26 mouse cellular contexts compared by ENCODE assay signal in the genomic region with DNA sequence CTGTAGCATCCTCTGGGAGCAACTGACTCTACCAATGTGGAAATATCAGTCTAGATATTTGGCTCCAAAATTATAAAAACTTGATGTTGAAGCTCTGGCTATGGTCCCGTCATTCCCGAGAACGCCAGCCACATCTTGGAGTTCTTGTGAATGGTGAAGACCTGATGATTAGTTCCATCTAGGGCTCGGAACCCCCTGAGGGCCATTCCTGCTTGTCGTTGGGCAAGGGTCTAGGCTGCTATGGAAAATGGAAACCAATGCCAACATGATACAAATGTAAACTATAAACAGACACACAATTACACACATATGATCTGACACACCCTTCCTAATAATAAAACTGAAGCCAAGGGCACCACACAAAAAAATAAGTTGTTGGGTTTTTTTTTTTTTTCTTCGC.
DNase-seq lines count a peak whose midpoint lies in the region; ATAC-seq and TF ChIP-seq lines count a peak whose summit lies in the region.
"Had no signal": no experiment of that assay in that cellular context is flagged by ENCODE, and none has a peak within 500 bp of the region (broad histone marks: within the 10 kb centered on the region; RNA-seq: fewer than 3 reads in every experiment).

No protein-coding gene starts in this region.

- H3K4me2 ChIP-seq in embryonic facial prominence, embryonic 13.5 days = no peak overlapping the region
- no peak overlapping the region for H3K4me2 ChIP-seq in heart, embryonic 11.5 days
- H3K4me2 ChIP-seq in midbrain, postnatal 0 days (ENCODE audit: low read depth, low read length, poor library complexity, severe bottlenecking) = no peak overlapping the region
- H3K4me2 ChIP-seq: embryonic facial prominence, embryonic 15.5 days; forebrain, embryonic 12.5 days had no signal

- H3K27me3 ChIP-seq in embryonic facial prominence, embryonic 13.5 days = no peaks in the 10 kb centered on the region
- H3K27me3 ChIP-seq in embryonic facial prominence, embryonic 10.5 days (replicated peaks; ENCODE audit: low read depth, poor library complexity, severe bottlenecking) = no peaks in the 10 kb centered on the region
- H3K27me3 ChIP-seq in heart, embryonic 10.5 days (ENCODE audit: insufficient read depth, poor library complexity, severe bottlenecking) = no peaks in the 10 kb centered on the region
- H3K27me3 ChIP-seq in heart, embryonic 11.5 days (ENCODE audit: control insufficient read depth, insufficient read depth, low read length) = no peaks in the 10 kb centered on the region
- no peaks in the 10 kb centered on the region for H3K27me3 ChIP-seq in midbrain, embryonic 10.5 days (ENCODE audit: low read depth, poor library complexity, severe bottlenecking)
- H3K27me3 ChIP-seq in midbrain, postnatal 0 days (ENCODE audit: insufficient read depth, low read length) = no peaks in the 10 kb centered on the region
- H3K27me3 ChIP-seq: CH12.LX; embryonic facial prominence, embryonic 15.5 days; forebrain, embryonic 12.5 days; Patski had no signal

- 39% methylated on average over 6 of the region's 6 CpGs for WGBS in embryonic facial prominence, embryonic 13.5 days
- WGBS in embryonic facial prominence, embryonic 10.5 days = 81% methylated on average over 6 of the region's 6 CpGs
- WGBS in heart, embryonic 10.5 days = 95% methylated on average over 6 of the region's 6 CpGs
- WGBS in heart, embryonic 11.5 days (ENCODE audit: insufficient replicate concordance) = 88% methylated on average over 6 of the region's 6 CpGs
- 84% methylated on average over 6 of the region's 6 CpGs for WGBS in midbrain, embryonic 10.5 days
- WGBS in midbrain, postnatal 0 days = 95% methylated on average over 6 of the region's 6 CpGs

- no peaks in the 10 kb centered on the region for H3K36me3 ChIP-seq in embryonic facial prominence, embryonic 13.5 days
- no peaks in the 10 kb centered on the region for H3K36me3 ChIP-seq in embryonic facial prominence, embryonic 10.5 days (replicated peaks)
- no peaks in the 10 kb centered on the region for H3K36me3 ChIP-seq in heart, embryonic 10.5 days
- no peaks in the 10 kb centered on the region for H3K36me3 ChIP-seq in heart, embryonic 11.5 days (ENCODE audit: control insufficient read depth, insufficient read depth, low read length)
- H3K36me3 ChIP-seq in midbrain, embryonic 10.5 days = no peaks in the 10 kb centered on the region
- no peaks in the 10 kb centered on the region for H3K36me3 ChIP-seq in midbrain, postnatal 0 days (ENCODE audit: insufficient read depth, low read length)
- H3K36me3 ChIP-seq: embryonic facial prominence, embryonic 15.5 days; forebrain, embryonic 10.5 days; forebrain, embryonic 12.5 days; G1E had no signal

- H3K9ac ChIP-seq in embryonic facial prominence, embryonic 13.5 days = no peak overlapping the region
- H3K9ac ChIP-seq in heart, embryonic 11.5 days (ENCODE audit: low read depth, low read length) = no peak overlapping the region
- H3K9ac ChIP-seq in midbrain, postnatal 0 days (replicated peaks; ENCODE audit: low read length, poor library complexity, severe bottlenecking) = no peak overlapping the region
- H3K9ac ChIP-seq: embryonic facial prominence, embryonic 15.5 days; forebrain, embryonic 12.5 days had no signal

- no peak for TF ChIP-seq CTCF in midbrain, postnatal 0 days (IDR thresholded peaks at IDR 0.05)

- ATAC-seq in embryonic facial prominence, embryonic 13.5 days (ENCODE audit: insufficient number of reproducible peaks, insufficient read depth, low FRiP score, low TSS enrichment, low read depth) = no peak
- ATAC-seq in heart, embryonic 11.5 days (replicated peaks; ENCODE audit: insufficient number of reproducible peaks, low FRiP score, low TSS enrichment) = no peak
- no peak for ATAC-seq in midbrain, postnatal 0 days (ENCODE audit: low FRiP score)
- ATAC-seq: activated CD4-positive, CD25-positive, alpha-beta regulatory T cell, adult 4 months; CD4-positive, CD25-positive, alpha-beta regulatory T cell, adult 4 months; forebrain, embryonic 14.5 days; forebrain, embryonic 16.5 days; Patski had no signal

- no peak overlapping the region for H3K4me3 ChIP-seq in embryonic facial prominence, embryonic 13.5 days
- H3K4me3 ChIP-seq in embryonic facial prominence, embryonic 10.5 days = no peak overlapping the region
- H3K4me3 ChIP-seq in heart, embryonic 10.5 days = no peak overlapping the region
- H3K4me3 ChIP-seq in heart, embryonic 11.5 days (ENCODE audit: low read depth, low read length) = no peak overlapping the region
- H3K4me3 ChIP-seq in midbrain, embryonic 10.5 days = no peak overlapping the region
- H3K4me3 ChIP-seq in midbrain, postnatal 0 days (ENCODE audit: low read depth, low read length) = no peak overlapping the region
- H3K4me3 ChIP-seq: embryonic facial prominence, embryonic 15.5 days; erythroblast, embryonic 14.5 days; forebrain, embryonic 10.5 days; forebrain, embryonic 12.5 days had no signal

- no peaks in the 10 kb centered on the region for H3K9me3 ChIP-seq in embryonic facial prominence, embryonic 13.5 days
- no peaks in the 10 kb centered on the region for H3K9me3 ChIP-seq in embryonic facial prominence, embryonic 10.5 days
- H3K9me3 ChIP-seq in heart, embryonic 10.5 days = no peaks in the 10 kb centered on the region
- no peaks in the 10 kb centered on the region for H3K9me3 ChIP-seq in heart, embryonic 11.5 days (replicated peaks; ENCODE audit: control insufficient read depth, low read length)
- no peaks in the 10 kb centered on the region for H3K9me3 ChIP-seq in midbrain, embryonic 10.5 days (replicated peaks)
- no peaks in the 10 kb centered on the region for H3K9me3 ChIP-seq in midbrain, postnatal 0 days (ENCODE audit: low read length)
- H3K9me3 ChIP-seq: embryonic facial prominence, embryonic 15.5 days; forebrain, embryonic 10.5 days; forebrain, embryonic 12.5 days had no signal

- peak overlapping the region; percentile 71 for H3K27ac ChIP-seq in embryonic facial prominence, embryonic 13.5 days
- H3K27ac ChIP-seq in embryonic facial prominence, embryonic 10.5 days (replicated peaks) = no peak overlapping the region
- H3K27ac ChIP-seq in heart, embryonic 10.5 days = no peak overlapping the region
- no peak overlapping the region for H3K27ac ChIP-seq in heart, embryonic 11.5 days (ENCODE audit: low read depth, low read length)
- no peak overlapping the region for H3K27ac ChIP-seq in midbrain, embryonic 10.5 days (replicated peaks)
- no peak overlapping the region for H3K27ac ChIP-seq in midbrain, postnatal 0 days (ENCODE audit: low read depth, low read length)
- H3K27ac ChIP-seq: forebrain, embryonic 10.5 days; forebrain, embryonic 12.5 days had no signal

- no peak for DNase-seq in embryonic facial prominence, embryonic 10.5 days (ENCODE audit: low spot score)
- peak; percentile 64 for DNase-seq in heart, embryonic 10.5 days (ENCODE audit: low spot score)
- peak; percentile 5 for DNase-seq in midbrain, embryonic 10.5 days (ENCODE audit: low spot score)
- DNase-seq in midbrain, postnatal 0 days (ENCODE audit: low spot score) = no peak
- DNase-seq: adrenal gland, adult 8-10 months; adrenal gland, postnatal 14 days; adrenal gland, postnatal 36 days; B cell, adult 2 months; cerebellum, adult 11-12 months; cerebellum, adult 2 months; cerebellum, adult 9-10 months; cerebellum, postnatal 10 days; cerebellum, postnatal 25 days had no signal

- peaks cover 39% of the 10 kb centered on the region for H3K4me1 ChIP-seq in embryonic facial prominence, embryonic 13.5 days
- H3K4me1 ChIP-seq in embryonic facial prominence, embryonic 10.5 days = peaks cover 48% of the 10 kb centered on the region
- H3K4me1 ChIP-seq in heart, embryonic 10.5 days = peaks cover 35% of the 10 kb centered on the region
- H3K4me1 ChIP-seq in heart, embryonic 11.5 days (ENCODE audit: control insufficient read depth, insufficient read depth, low read length) = peaks cover 27% of the 10 kb centered on the region
- H3K4me1 ChIP-seq in midbrain, embryonic 10.5 days = no peaks in the 10 kb centered on the region
- H3K4me1 ChIP-seq in midbrain, postnatal 0 days (ENCODE audit: insufficient read depth, low read length) = no peaks in the 10 kb centered on the region
- H3K4me1 ChIP-seq: forebrain, embryonic 12.5 days had no signal

Comparison
In these comparisons a context has a peak if more than half of its experiments do, and no peak if none do; other contexts are left out.
1. DNase-seq: peak in heart, embryonic 10.5 days (single experiment) and midbrain, embryonic 10.5 days (single experiment); none in embryonic facial prominence, embryonic 10.5 days (single experiment) and midbrain, postnatal 0 days (single experiment).